Mouse (Mus musculus) kidney, embryonic 16.5 days (tissue): Measurements from ENCODE around the gene Gnb3. TPM values are rescaled to one million over a fixed set of nuclear protein-coding genes. Genes with fewer than 3 reads are reported as not detected.
"Not testable (repeated sequence)": the region's sequence is repeated elsewhere in the genome, so short reads cannot be mapped to it uniquely, and the experiment has no call there.

ENCODE experiments used
- ATAC-seq: fragments of 200-750 bp; cut with Nextera tagmentation; 2 replicates; pipeline ENCODE4 v1.8.0; 2017; ENCODE audit warnings: moderate TSS enrichment; ENCODE audit not compliant: low FRiP score, low TSS enrichment
- H3K27ac ChIP-seq: fragments of 300-500 bp; sonication (generic); 2 replicates; pipeline ENCODE4 v1.5.1; 2014; ENCODE audit warnings: low read length
- H3K27me3 ChIP-seq: fragments of 300-500 bp; sonication (generic); 2 replicates; pipeline ENCODE4 v1.6.1; 2014; ENCODE audit warnings: low read length, control low read depth, mixed read lengths; ENCODE audit not compliant: insufficient read depth
- H3K36me3 ChIP-seq: fragments of 300-500 bp; sonication (generic); 2 replicates; pipeline ENCODE4 v1.6.1; 2014; ENCODE audit warnings: low read length, control low read depth, mixed read lengths; ENCODE audit not compliant: insufficient read depth
- H3K4me1 ChIP-seq: fragments of 300-500 bp; sonication (generic); 2 replicates; pipeline ENCODE4 v1.6.1; 2014; ENCODE audit warnings: low read length, control low read depth, mixed read lengths; ENCODE audit not compliant: insufficient read depth
- H3K4me2 ChIP-seq: fragments of 300-500 bp; sonication (generic); replicated peaks from 2 replicates; pipeline ENCODE4 v1.6.1; 2014; ENCODE audit warnings: low read depth, low read length
- H3K4me3 ChIP-seq: fragments of 300-500 bp; sonication (generic); 2 replicates; pipeline ENCODE4 v1.5.1; 2014; ENCODE audit warnings: mild to moderate bottlenecking, low read length
- H3K9ac ChIP-seq: fragments of 300-500 bp; sonication (generic); replicated peaks from 2 replicates; pipeline ENCODE4 v1.6.1; 2014; ENCODE audit warnings: low read length
- H3K9me3 ChIP-seq: fragments of 300-500 bp; sonication (generic); 2 replicates; pipeline ENCODE4 v1.6.1; 2016; ENCODE audit warnings: low read length, control low read depth
- WGBS: fragments of 180-500 bp; shearing (Covaris S2); extraction: QIAGEN DNeasy Blood & Tissue Kit; methylation state at CpG from one replicate; pipeline ENCODE4 v1.1.7; 2014; 5-methylcytosine and 5-hydroxymethylcytosine counted together
- polyA plus RNA-seq: library from polyadenylated mRNA; unstranded; fragments of >200 nt; fragmentation: Nextera tagmentation; extraction: Ambion mirVana; gene quantifications from 2 replicates; pipeline ENCODE4 v1.2.1, GENCODE M21; 2015

Gene Gnb3
- polyA plus RNA-seq, 1 experiment from 2014 or later = 1.8 TPM

GRCm38 (mm10) chr6:124806446-124807140 is 33.5 kb downstream of the Gnb3 start:
- H3K27ac ChIP-seq = peak overlapping the region; percentile 98
- no peak for ATAC-seq
- peaks cover 22% of the 10 kb centered on the region for H3K4me1 ChIP-seq
- no peaks in the 10 kb centered on the region for H3K9me3 ChIP-seq
- WGBS = 75% methylated on average over 7 of the region's 7 CpGs
- peak overlapping the region; percentile 56; the same call in 1 of the 2 replicates for H3K4me3 ChIP-seq
- H3K4me2 ChIP-seq = peak overlapping the region; percentile 83
- peak overlapping the region; percentile 3; the same call in 1 of the 2 replicates for H3K9ac ChIP-seq
- peaks cover 3% of the 10 kb centered on the region for H3K36me3 ChIP-seq
- no peaks in the 10 kb centered on the region for H3K27me3 ChIP-seq

GRCm38 (mm10) chr6:124805341-124806321 is 34.4 kb downstream of the Gnb3 start:
- peak overlapping the region; percentile 56 for H3K4me3 ChIP-seq
- under 1% methylated on average over 34 of the region's 34 CpGs for WGBS
- H3K27ac ChIP-seq = peak overlapping the region; percentile 98
- peak; percentile 72 for ATAC-seq
- H3K4me2 ChIP-seq = peak overlapping the region; percentile 83
- H3K36me3 ChIP-seq = no peaks in the 10 kb centered on the region
- no peaks in the 10 kb centered on the region for H3K27me3 ChIP-seq
- H3K4me1 ChIP-seq = peaks cover 22% of the 10 kb centered on the region
- peak overlapping the region; percentile 72 for H3K9ac ChIP-seq
- no peaks in the 10 kb centered on the region for H3K9me3 ChIP-seq

DNA sequence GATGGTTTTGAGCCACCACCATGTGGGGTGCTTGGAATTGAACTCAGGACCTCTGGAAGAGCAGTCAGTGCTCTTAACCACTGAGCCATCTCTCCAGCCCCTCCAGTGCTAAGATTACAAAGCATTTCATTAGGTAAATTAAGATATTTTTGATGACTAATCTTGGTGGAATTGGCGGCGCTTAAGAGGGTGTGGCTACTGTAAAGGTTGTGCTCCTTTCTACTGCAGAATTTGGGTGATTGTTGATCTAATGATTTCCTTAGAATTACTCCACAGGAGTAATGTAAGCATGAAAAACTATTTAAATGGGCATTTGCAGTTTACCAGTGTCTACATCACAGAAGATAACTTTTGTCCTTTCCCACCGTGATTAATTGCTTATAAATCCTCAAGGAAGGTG is 35.7 kb downstream of the Gnb3 start:
- no peak overlapping the region for H3K9ac ChIP-seq
- H3K9me3 ChIP-seq = no peaks in the 10 kb centered on the region
- no peaks in the 10 kb centered on the region for H3K36me3 ChIP-seq
- H3K27me3 ChIP-seq = no peaks in the 10 kb centered on the region
- no peak overlapping the region for H3K4me3 ChIP-seq
- H3K4me2 ChIP-seq = no peak overlapping the region
- H3K4me1 ChIP-seq = peaks cover 12% of the 10 kb centered on the region
- no peak for ATAC-seq
- 83% methylated on average over 3 of the region's 3 CpGs for WGBS
- peak overlapping the region; percentile 98; the same call in 1 of the 2 replicates for H3K27ac ChIP-seq

- not testable (repeated sequence) for H3K9ac ChIP-seq, H3K36me3 ChIP-seq, H3K9me3 ChIP-seq, H3K4me2 ChIP-seq, H3K27me3 ChIP-seq, H3K27ac ChIP-seq, H3K4me3 ChIP-seq, ATAC-seq
- H3K4me1 ChIP-seq = peaks cover 12% of the 10 kb centered on the region
- WGBS = 94% methylated on average over 4 of the region's 4 CpGs
These were observed 36.4 kb downstream of the Gnb3 start for GRCm38 (mm10) chr6:124803691-124804090.

GRCm38 (mm10) chr6:124803061-124803460 is 37.0 kb downstream of the Gnb3 start:
- ATAC-seq = no peak
- Histone ChIP-seq H3K4me1 (peaks cover 9% of the 10 kb centered on the region), H3K36me3 (no peaks in the 10 kb centered on the region), H3K9me3 (no peaks in the 10 kb centered on the region), H3K9ac (no peak overlapping the region), H3K4me3 (no peak overlapping the region), H3K4me2 (no peak overlapping the region), H3K27ac (no peak overlapping the region), H3K27me3 (no peaks in the 10 kb centered on the region)
- WGBS = 85% methylated on average over 3 of the region's 3 CpGs

- H3K36me3 ChIP-seq, H3K9ac ChIP-seq, H3K27me3 ChIP-seq, ATAC-seq, H3K27ac ChIP-seq, H3K9me3 ChIP-seq, H3K4me3 ChIP-seq, H3K4me1 ChIP-seq: not testable (repeated sequence)
- WGBS = 25% methylated on average over 4 of the region's 9 CpGs
- peak overlapping the region; percentile 26; the same call in 1 of the 2 replicates for H3K4me2 ChIP-seq
These were observed 37.7 kb downstream of the Gnb3 start for GRCm38 (mm10) chr6:124802400-124802799.

DNA sequence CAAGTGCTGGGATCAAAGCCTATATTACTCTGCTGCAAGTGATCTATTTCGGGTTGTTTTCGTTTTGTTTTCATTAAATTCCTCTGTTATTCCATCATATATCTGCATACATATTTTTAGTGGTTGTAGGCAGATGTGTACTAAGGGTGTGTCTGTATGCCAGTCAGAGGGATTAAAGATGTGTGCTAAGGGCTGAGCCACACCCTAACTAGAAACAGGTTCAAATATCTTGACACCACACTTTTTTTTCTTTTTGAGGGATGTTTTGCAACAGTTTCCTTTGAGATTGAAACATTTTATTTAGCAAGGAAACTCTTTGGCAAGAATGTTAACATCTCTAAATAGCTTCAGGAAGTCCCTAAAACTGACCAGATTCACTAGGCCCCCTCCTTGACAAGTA is 43.9 kb downstream of the Gnb3 start:
- H3K36me3 ChIP-seq = no peaks in the 10 kb centered on the region
- H3K9ac ChIP-seq = no peak overlapping the region
- no peak overlapping the region for H3K4me2 ChIP-seq
- peak overlapping the region; percentile 91 for H3K27ac ChIP-seq
- peaks cover 8% of the 10 kb centered on the region; the same call in 1 of the 2 replicates for H3K4me1 ChIP-seq
- no peak for ATAC-seq
- H3K27me3 ChIP-seq = no peaks in the 10 kb centered on the region
- no peaks in the 10 kb centered on the region for H3K9me3 ChIP-seq
- WGBS = 68% methylated on average over 2 of the region's 2 CpGs
- H3K4me3 ChIP-seq = no peak overlapping the region

DNA sequence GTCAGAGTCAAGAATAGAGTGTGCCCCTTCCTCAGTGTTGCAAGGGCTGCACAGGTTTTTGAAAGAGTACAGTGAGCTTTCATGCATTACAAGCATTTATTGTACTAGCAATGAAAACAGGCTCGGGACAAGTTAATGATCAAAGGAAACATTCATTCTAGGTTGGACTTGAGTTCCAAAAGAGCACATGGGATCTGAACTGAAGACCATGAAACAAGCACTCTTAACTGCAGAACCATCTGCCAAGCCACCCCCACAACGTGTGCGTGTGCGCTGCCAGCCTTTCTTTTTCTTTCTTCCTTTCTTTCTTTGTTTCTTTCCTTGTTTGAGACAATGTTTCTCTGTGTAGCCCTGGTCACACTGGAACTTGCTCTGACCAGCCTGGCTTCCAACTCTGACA is 44.3 kb downstream of the Gnb3 start:
- WGBS = 70% methylated on average over 4 of the region's 4 CpGs
- peak overlapping the region; percentile 91 for H3K27ac ChIP-seq
- peak; percentile 69; the same call in 1 of the 2 replicates for ATAC-seq

GRCm38 (mm10) chr6:124791911-124792310 is 48.2 kb downstream of the Gnb3 start:
- no peaks in the 10 kb centered on the region for H3K36me3 ChIP-seq
- no peak for ATAC-seq
- WGBS = 65% methylated on average over 3 of the region's 3 CpGs

More for the DNA sequence above, 44.3 kb downstream of the Gnb3 start:
- H3K27me3 ChIP-seq = no peaks in the 10 kb centered on the region
- H3K36me3 ChIP-seq = no peaks in the 10 kb centered on the region
- no peak overlapping the region for H3K4me2 ChIP-seq
- no peak overlapping the region for H3K9ac ChIP-seq
- no peak overlapping the region for H3K4me3 ChIP-seq
- H3K4me1 ChIP-seq = peaks cover 8% of the 10 kb centered on the region; the same call in 1 of the 2 replicates
- H3K9me3 ChIP-seq = no peaks in the 10 kb centered on the region

More at GRCm38 (mm10) chr6:124791911-124792310, 48.2 kb downstream of the Gnb3 start:
- H3K4me1 ChIP-seq = peaks cover 13% of the 10 kb centered on the region; the same call in 1 of the 2 replicates
- H3K9me3 ChIP-seq = no peaks in the 10 kb centered on the region
- no peaks in the 10 kb centered on the region for H3K27me3 ChIP-seq
- H3K27ac ChIP-seq = no peak overlapping the region
- H3K4me3 ChIP-seq = no peak overlapping the region
- H3K4me2 ChIP-seq = no peak overlapping the region
- H3K9ac ChIP-seq = no peak overlapping the region
